Mouse (Mus musculus) c-Kit-positive CD71-positive TER-119-negative erythroid progenitor cells, embryonic 14.5 days (primary cell): ENCODE measurements around the gene Zfp950.
"Not testable (repeated sequence)": the region's sequence is repeated elsewhere in the genome, so short reads cannot be mapped to it uniquely, and the experiment has no call there.

Experiments used
- DNase-seq: peaks from one replicate; pipeline ENCODE4 v3.0.0-alpha.2; 2013; ENCODE audit warnings: low read depth

Gene Zfp950

GRCm38 (mm10) chr19:61140342-61141206 lies at the start of gene Zfp950:
Gene Zfp950, minus strand, starts transcription at chr19:61140840.
- DNase-seq = peak; percentile 86

- DNase-seq = not testable (repeated sequence)
Measured at GRCm38 (mm10) chr19:61183590-61183989, 43.0 kb upstream of the Zfp950 start, which contains the start of gene Gm6020. Gene Gm6020, plus strand, starts transcription at chr19:61183890.

GRCm38 (mm10) chr19:61175756-61176324 lies 35.2 kb upstream of the Zfp950 start, which contains the start of gene Gm7102:
Gene Gm7102, minus strand, starts transcription at chr19:61176309.
- no peak for DNase-seq

- DNase-seq = no peak
Measured at GRCm38 (mm10) chr19:61151701-61152420, 11.2 kb upstream of the Zfp950 start.

- DNase-seq = no peak
Measured at GRCm38 (mm10) chr19:61151372-61151700, 10.7 kb upstream of the Zfp950 start.

- DNase-seq = no peak
Measured at GRCm38 (mm10) chr19:61141299-61141698, 659 bp upstream of the Zfp950 start.

GRCm38 (mm10) chr19:61138655-61139054 lies 2.0 kb downstream of the Zfp950 start:
- no peak for DNase-seq

GRCm38 (mm10) chr19:61131096-61131495 lies 9.5 kb downstream of the Zfp950 start:
- no peak for DNase-seq

GRCm38 (mm10) chr19:61110184-61110583 lies 30.5 kb downstream of the Zfp950 start:
- DNase-seq = peak; percentile 17

GRCm38 (mm10) chr19:61097764-61098163 lies 42.9 kb downstream of the Zfp950 start:
- DNase-seq = no peak

GRCm38 (mm10) chr19:61096776-61097175 lies 43.9 kb downstream of the Zfp950 start:
- DNase-seq = no peak

GRCm38 (mm10) chr19:61090541-61090940 lies 50.1 kb downstream of the Zfp950 start:
- no peak for DNase-seq

- DNase-seq = no peak
Measured at GRCm38 (mm10) chr19:61089001-61089400, 51.6 kb downstream of the Zfp950 start.

GRCm38 (mm10) chr19:61087781-61088180 lies 52.9 kb downstream of the Zfp950 start:
- DNase-seq = no peak

GRCm38 (mm10) chr19:61085217-61085616 lies 55.4 kb downstream of the Zfp950 start:
- DNase-seq = no peak

GRCm38 (mm10) chr19:61084149-61084940 lies 56.3 kb downstream of the Zfp950 start:
- peak; percentile 71 for DNase-seq

- no peak for DNase-seq
Measured at GRCm38 (mm10) chr19:61083006-61083405, 57.6 kb downstream of the Zfp950 start.

GRCm38 (mm10) chr19:61080251-61080749 lies 60.3 kb downstream of the Zfp950 start:
- no peak for DNase-seq

- peak; percentile 13 for DNase-seq
Measured at GRCm38 (mm10) chr19:61078622-61079021, 62.0 kb downstream of the Zfp950 start.

GRCm38 (mm10) chr19:61065011-61065410 lies 75.6 kb downstream of the Zfp950 start:
- no peak for DNase-seq

GRCm38 (mm10) chr19:61064386-61064785 lies 76.3 kb downstream of the Zfp950 start:
- DNase-seq = no peak

GRCm38 (mm10) chr19:61057581-61057980 lies 83.1 kb downstream of the Zfp950 start:
- no peak for DNase-seq
